Mouse (Mus musculus): ENCODE measurements around the gene Atp6v0a1. TPM values are rescaled to one million over a fixed set of nuclear protein-coding genes. Genes with fewer than 3 reads are reported as not detected.

Gene Atp6v0a1
- total RNA-seq, 2 experiments from 2014 or later = 87.1 to 92.2 TPM

DNA sequence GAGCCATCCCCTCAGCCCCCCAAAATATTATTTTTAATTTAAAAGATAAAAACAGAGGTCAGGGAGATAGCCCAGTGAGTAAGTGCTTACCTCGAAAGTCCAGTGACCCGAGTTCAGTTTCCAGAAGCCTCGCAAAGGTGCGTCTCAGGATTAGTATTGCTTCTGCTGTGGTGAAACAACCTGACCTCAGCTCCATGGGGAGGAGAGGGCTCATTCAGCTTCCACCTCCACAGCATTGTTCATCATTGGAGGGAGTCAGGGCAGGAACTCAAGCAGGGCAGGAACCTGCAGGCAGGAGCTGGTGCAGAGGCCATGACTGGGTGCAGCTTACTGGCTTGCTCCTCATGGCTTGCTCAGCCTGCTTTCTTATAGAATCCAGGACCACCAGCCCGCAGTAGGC, 51.8 kb downstream of the Atp6v0a1 start:
- no peak for DNase-seq

DNA sequence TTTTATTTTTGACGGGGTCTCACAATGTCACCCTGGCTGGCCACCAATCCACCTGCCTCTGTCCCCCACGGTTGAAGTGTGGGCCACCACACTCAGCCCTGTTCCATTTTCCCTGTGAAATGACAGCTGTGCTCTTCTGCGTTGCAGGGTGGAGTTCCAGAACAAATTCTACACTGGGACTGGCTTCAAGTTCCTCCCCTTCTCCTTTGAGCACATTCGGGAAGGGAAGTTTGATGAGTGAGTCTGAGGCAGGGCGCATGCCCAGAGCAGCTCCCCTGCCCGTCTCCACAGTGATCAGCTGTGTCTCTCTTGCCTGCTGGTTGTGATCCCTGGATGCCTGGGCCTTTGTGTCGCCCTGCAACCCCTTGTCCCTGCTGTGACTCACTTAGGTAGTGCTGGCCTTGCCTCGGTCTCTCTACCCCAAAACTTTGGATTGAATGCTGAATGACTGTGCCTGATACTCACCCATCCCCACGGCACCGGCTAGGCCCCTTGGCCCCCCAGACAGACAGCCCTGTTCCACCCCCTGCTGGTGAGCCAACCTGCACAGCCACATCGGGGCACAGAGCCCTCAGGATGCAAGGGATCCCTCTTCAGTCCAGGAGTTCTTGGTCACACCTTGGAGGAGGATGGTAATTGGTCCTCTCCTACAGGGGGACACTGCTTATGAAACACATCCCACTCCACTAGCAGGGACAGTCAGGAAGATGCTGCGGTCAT, 53.1 kb downstream of the Atp6v0a1 start:
- DNase-seq = peak; percentile 82 to 92

DNA sequence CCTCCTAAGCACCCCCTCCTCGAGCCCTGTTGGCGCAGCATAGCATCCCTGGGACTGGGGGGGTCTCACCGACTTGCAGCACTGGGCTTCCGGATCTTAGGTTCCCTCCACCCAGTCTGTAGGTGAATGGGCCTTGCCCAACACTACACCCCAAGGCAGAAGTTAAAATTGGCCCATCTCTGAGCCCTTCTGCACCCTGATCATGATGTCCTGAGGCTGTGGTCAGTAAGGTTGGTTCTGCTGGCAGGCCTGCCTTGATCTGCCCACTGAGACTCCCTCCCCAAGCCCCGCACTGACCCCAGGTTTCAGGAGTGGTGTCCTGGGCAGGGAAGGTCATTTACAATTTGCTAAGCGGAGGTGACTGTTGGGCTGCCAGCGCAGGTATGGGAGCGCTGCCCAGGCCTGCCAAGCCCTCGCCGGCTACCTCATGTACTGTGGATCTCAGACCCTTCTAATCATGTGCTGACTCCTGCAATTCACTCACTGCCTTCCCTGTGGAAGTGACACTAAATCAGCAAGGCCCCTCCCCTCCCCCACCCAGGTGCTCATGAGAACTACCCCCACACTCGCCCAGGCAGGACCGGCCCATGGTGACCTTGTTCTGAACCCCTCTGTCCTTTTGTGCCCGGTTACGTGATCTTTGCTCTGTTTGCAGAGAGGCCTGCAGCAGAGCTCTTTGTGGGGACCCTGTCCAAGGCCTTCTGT, 53.9 kb downstream of the Atp6v0a1 start:
- DNase-seq = no peak

DNA sequence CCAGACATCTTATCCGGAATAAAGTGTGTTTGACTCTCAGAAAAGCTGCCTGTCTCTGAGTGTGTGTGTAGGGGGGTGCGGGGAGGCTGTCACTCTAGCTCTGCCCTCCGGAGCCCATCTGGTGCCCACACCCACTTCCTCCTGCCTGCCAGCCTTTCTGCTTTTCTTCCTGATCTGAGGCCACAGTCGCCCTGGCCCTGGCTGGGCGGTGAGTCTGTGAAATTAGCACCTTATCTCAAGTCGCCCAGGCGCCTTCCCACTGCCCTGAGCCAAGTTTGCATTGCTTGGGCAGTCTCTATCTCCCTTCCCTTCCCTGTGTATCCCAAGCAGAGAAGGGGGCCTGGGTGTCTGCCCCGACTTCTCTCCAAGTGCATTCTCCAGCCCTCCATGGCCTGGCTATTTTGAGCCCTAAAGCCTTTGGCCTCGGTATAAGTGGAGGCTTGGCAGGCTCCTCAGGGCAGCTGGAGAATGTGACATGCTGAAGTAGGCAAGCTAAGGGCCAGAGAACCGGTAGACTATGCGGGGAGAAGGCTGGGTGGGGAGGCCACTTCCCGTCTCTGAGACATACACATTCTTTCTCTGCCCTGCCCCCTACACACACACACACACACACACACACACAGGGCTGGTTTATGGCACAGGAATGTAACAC, 54.5 kb downstream of the Atp6v0a1 start:
- peak; percentile 84 to 91 for DNase-seq

DNA sequence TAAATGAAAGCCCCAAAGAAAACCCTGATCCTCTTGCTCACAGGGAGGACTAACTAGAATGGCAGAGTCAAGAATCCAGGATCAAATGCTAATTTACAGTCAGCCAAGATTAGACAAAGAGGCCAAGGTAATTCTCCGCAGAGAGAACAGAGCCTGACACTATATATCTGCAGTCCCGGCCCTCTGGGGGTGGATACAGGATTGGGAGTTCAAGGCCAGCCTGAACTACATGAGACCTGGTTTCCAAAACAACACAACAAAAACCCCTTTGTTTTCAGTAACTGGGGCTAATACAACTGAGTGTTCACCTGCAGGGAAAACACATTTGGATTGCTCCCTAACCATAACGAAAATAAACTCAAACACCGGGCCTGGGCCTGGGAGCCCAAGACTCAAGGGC, 55.2 kb downstream of the Atp6v0a1 start:
- DNase-seq = no peak

GRCm38 (mm10) chr11:101065002-101065401, 55.8 kb downstream of the Atp6v0a1 start:
- no peak for DNase-seq

DNA sequence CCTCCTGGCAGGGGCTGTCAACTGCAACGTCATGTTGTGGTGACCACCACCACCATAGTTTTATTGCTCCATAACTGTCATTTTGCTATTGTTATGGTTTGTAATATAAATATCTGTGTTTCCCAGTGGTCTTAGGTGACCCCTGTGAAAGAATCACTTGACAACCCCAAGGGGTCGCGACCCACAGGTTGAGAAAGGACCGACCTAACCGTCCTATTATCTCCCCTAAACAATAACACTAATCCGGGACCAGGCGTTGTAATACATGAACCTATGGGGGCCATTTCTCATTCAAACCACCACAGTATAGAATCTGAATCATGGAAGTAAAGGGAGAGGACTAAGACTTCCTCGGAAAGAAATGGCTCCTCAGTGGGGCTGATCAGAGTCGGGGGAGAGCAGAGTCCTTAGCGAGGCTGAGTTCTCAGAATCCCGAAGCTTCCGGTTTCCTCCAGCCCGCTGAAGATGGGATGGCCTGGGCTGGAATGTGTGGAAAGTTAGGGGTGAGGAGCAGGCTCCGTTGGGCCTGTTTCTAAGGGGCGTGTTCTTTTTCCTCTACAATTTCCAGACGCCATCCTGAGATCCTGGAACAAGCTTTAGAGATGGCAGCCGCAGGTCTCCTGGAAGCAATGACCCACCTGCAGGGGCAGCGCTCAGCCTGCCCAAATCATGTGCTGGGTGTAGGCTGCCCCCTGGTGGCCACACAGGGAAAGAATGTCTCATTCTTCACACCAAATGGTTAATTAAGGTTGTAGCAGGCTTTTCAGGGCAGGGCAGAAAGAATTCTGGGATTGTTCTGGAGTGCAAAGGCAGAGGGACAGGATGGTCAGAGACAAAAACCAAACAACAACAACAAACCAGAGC, 57.5 kb downstream of the Atp6v0a1 start:
- peak; percentile 83 to 89 for DNase-seq

DNA sequence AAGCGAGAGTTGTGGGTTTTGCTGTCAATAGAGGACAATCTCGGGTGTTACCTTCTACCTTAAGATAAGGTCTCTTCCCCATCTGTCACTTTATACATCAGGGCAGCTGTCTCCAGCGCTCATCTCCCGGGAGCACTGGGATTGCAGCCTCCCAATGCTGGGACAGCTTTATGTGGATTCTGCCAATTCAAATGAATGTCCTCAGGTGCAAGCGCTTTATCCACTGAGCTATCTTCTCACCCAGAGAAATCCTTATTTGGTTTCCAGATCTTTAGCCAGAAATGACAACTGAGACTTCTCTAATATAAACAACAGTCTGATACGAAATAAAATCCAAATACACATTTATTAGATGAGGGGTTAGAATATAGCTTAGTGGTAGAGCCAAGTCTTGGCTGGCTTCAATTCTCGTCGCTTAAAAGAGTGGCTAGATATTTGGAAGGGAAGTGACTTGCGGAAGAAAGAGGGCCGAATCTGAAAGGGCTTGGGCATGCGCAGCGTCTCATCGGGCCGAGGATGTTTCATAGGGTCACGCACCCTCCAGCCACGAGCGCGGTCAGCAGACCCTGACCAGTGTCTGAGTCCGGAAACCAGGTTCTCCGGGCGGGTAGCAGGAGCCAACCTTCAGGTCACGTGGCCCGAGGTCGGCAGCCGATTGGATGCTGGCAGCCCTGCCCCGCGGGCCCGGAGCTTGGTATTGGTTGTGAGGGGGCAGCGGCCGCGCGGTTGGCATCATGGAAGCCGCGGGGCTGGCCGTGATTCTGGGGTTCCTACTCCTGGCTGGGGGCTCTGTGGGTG, 60.3 kb downstream of the Atp6v0a1 start, which contains the start of gene Naglu:
Gene Naglu (plus strand): TSS at position 622 of the 798 bp plus-strand sequence.
- DNase-seq = peak; percentile 96 to 98

- DNase-seq = no peak
Measured at GRCm38 (mm10) chr11:101070189-101070527, 60.9 kb downstream of the Atp6v0a1 start.

GRCm38 (mm10) chr11:101070987-101071386, 61.7 kb downstream of the Atp6v0a1 start:
- no peak for DNase-seq

GRCm38 (mm10) chr11:101071810-101072428, 62.7 kb downstream of the Atp6v0a1 start:
- no peak for DNase-seq

GRCm38 (mm10) chr11:101078121-101078520, 68.9 kb downstream of the Atp6v0a1 start, which contains the start of gene Hsd17b1:
TSS of gene Hsd17b1 (plus strand) at chr11:101078411.
- DNase-seq = no peak

DNA sequence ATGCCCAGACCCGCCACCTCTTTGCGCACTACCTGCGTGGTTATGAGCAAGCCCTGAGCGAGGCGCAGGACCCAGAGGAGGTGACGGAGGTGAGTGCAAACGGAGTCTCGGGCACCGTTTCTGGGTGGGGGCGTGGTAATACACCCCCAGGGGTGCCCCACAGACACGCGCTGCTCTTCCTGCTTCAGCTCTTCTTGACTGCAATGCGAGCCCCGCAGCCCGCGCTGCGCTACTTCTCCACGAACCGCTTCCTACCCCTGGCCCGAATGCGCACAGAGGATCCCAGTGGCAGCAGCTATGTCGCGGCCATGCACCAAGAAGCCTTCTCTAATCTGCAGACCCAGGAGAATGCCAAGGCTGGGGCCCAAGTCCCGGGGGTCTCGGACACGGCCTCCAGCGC, 70.5 kb downstream of the Atp6v0a1 start:
- no peak for DNase-seq

DNA sequence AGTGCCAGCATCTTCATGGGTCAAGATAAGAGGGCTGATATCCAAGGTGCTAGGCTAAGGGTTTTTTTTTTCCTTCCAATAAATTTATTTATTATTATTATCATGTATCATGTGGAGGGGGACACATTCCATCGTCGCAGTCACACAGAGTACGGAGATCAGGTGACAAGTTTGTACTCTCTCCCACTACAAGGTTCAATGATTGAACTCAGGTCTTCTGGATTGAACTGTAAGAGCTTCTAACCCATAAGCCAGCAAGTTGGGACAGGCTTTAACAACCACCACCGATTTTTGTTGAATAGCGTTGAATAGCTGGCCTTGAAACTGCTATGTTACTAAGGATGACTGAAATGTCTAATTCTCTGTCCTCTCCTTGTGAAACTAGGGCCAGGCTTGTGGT, 71.2 kb downstream of the Atp6v0a1 start:
- DNase-seq = no peak

GRCm38 (mm10) chr11:101081659-101082058, 72.4 kb downstream of the Atp6v0a1 start:
- DNase-seq = no peak

DNA sequence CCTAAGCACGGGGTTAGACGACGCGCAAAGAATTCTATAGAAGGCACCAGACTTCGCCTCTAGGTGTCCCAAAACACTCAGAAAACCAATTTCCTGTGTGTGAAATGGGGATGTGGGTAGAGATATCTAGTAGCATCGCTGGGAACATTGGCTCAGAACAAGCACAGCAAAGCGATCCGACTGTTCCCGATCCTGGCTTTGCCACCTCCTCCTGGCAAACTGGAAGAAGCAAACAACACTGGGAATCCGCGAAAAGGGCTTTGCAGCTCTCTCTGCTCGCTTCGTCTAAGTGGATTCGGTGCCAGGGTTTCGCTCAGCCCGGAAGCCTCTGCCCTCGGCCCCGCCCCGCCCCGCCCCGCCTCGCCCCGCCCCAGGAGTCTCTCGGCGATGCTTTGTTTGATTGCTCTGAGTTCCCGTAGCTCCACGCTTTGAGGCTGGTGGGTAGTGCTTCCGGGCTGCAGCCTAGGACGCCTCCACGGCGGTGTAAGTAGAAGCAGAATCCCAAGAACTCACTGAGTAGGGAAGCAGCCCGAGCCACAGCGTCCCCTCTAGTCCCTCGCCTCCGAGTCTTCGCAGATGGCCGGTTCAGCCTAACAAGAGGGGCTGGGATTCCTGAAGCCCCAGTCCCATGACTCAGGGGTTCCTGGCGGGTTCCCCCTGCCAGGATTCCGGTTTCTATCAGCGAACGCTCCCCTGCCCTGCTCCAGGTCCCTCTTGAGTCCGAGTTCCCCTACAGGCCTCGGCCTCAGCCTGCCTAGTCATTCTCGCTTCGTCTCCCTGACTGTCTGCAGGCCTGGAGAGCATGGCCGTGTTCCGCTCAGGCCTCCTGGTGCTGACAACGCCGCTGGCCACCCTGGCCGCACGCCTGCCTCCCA, 73.2 kb downstream of the Atp6v0a1 start, which contains the start of gene Coasy:
Gene Coasy (plus strand): TSS at position 358 of the 875 bp plus-strand sequence.
- peak; percentile 92 for DNase-seq

- no peak for DNase-seq
Measured at GRCm38 (mm10) chr11:101083083-101083697, 73.9 kb downstream of the Atp6v0a1 start.

DNA sequence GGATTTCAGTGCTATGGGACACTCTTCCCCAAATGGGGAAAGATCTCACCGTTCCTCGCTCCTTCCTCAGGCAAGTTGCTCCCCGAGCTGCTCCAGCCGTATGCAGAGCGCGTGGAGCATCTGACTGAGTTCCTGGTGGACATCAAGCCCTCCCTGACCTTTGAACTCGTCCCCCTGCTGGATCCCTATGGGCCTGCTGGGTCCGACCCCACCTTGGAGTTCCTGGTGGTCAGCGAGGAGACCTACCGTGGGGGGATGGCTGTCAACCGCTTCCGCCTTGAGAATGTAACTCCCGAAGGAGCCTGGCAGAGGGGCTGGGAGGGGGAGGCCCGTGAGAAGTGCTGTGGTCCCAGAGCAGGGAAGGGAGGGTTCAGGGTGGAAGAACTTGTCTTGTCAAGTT, 75.0 kb downstream of the Atp6v0a1 start:
- DNase-seq = no peak

GRCm38 (mm10) chr11:101084811-101085210, 75.6 kb downstream of the Atp6v0a1 start:
- DNase-seq = peak in 1 of 2 experiments; percentile 1
